22 mouse cellular contexts compared by ENCODE assay signal in the genomic region with DNA sequence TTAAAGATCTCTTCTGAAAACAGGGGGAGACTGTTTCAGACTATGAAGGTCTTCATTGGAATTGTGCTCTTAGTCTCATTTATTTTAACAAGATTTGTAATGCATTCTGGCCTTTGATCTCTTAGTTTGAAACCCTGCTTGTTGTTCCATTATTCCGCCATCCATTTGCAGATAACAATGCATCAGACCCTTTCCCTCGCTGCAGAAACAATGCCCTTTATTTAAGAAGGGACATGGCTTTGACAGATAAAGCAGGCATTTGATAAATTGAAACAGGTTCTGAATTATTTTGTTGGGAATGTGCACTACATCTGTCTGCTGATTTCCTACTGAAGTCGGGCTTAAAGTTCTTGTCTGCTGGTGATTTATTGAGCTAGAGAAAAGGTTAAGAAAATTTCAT.
A peak's percentile ranks its signal among the peaks of the same experiment; 100 is the strongest.
DNase-seq lines count a peak whose midpoint lies in the region; ATAC-seq lines count a peak whose summit lies in the region.
"Had no signal": no experiment of that assay in that cellular context is flagged by ENCODE, and none has a peak within 500 bp of the region (broad histone marks: within the 10 kb centered on the region; RNA-seq: fewer than 3 reads in every experiment).

No protein-coding gene starts in this region.

- no peak overlapping the region for H3K4me2 ChIP-seq in midbrain, embryonic 11.5 days
- H3K4me2 ChIP-seq: embryonic facial prominence, embryonic 12.5 days; forebrain, embryonic 12.5 days; hindbrain, embryonic 13.5 days had no signal

- no peak overlapping the region for H3K9ac ChIP-seq in midbrain, embryonic 11.5 days (ENCODE audit: low read length)
- H3K9ac ChIP-seq: embryonic facial prominence, embryonic 12.5 days; forebrain, embryonic 12.5 days; hindbrain, embryonic 13.5 days had no signal

- peak; percentile 61 for ATAC-seq in midbrain, embryonic 11.5 days (ENCODE audit: low FRiP score)
- ATAC-seq: activated CD4-positive, CD25-positive, alpha-beta regulatory T cell, adult 4 months; forebrain, embryonic 16.5 days; Patski had no signal

- no peak for DNase-seq in midbrain, embryonic 11.5 days (ENCODE audit: low spot score, missing footprints)
- DNase-seq in midbrain, embryonic 10.5 days (ENCODE audit: low spot score), result no peak
- peak; percentile 35 for DNase-seq in retina, postnatal 1 day
- no peak for DNase-seq in retina, embryonic 14.5 days (ENCODE audit: low spot score)
- DNase-seq in embryo, embryonic 9.5 days (ENCODE audit: extremely low spot score), result peak; percentile 4
- no peak for DNase-seq in adrenal gland, postnatal 4 days (ENCODE audit: low spot score in 2 of 2)
- DNase-seq: adrenal gland, postnatal 25 days; cerebellum, adult 11 months; cerebellum, adult 8-10 months; cerebellum, postnatal 14 days; gastrocnemius, postnatal 10 days; heart, adult 18-20 months; heart, postnatal 10 days; heart, postnatal 4 days had no signal

- peak overlapping the region; percentile 11; the same call in 1 of the 2 replicates for H3K27ac ChIP-seq in midbrain, embryonic 11.5 days (ENCODE audit: low read depth, low read length)
- H3K27ac ChIP-seq in midbrain, embryonic 10.5 days (replicated peaks), result no peak overlapping the region
- H3K27ac ChIP-seq: embryonic facial prominence, embryonic 12.5 days; forebrain, embryonic 12.5 days; heart, embryonic 10.5 days; hindbrain, embryonic 13.5 days had no signal

- peaks cover 8% of the 10 kb centered on the region; the same call in 1 of the 2 replicates for H3K4me1 ChIP-seq in midbrain, embryonic 11.5 days (ENCODE audit: control insufficient read depth, insufficient read depth, low read length)
- H3K4me1 ChIP-seq in midbrain, embryonic 10.5 days, result peaks cover 19% of the 10 kb centered on the region
- H3K4me1 ChIP-seq: embryonic facial prominence, embryonic 12.5 days; forebrain, embryonic 12.5 days; heart, embryonic 10.5 days; hindbrain, embryonic 13.5 days had no signal

- H3K9me3 ChIP-seq in midbrain, embryonic 11.5 days (ENCODE audit: control insufficient read depth, low read length), result no peaks in the 10 kb centered on the region
- H3K9me3 ChIP-seq in midbrain, embryonic 10.5 days (replicated peaks), result no peaks in the 10 kb centered on the region
- H3K9me3 ChIP-seq: embryonic facial prominence, embryonic 12.5 days; forebrain, embryonic 12.5 days; heart, embryonic 10.5 days; hindbrain, embryonic 13.5 days had no signal

- H3K36me3 ChIP-seq in midbrain, embryonic 11.5 days (ENCODE audit: control insufficient read depth, insufficient read depth, low read length), result no peaks in the 10 kb centered on the region
- no peaks in the 10 kb centered on the region for H3K36me3 ChIP-seq in midbrain, embryonic 10.5 days
- H3K36me3 ChIP-seq: embryonic facial prominence, embryonic 12.5 days; forebrain, embryonic 12.5 days; heart, embryonic 10.5 days; hindbrain, embryonic 13.5 days had no signal

- no peak overlapping the region for H3K4me3 ChIP-seq in midbrain, embryonic 11.5 days (ENCODE audit: low read depth, low read length)
- no peak overlapping the region for H3K4me3 ChIP-seq in midbrain, embryonic 10.5 days
- H3K4me3 ChIP-seq: embryonic facial prominence, embryonic 12.5 days; forebrain, embryonic 12.5 days; heart, embryonic 10.5 days; hindbrain, embryonic 13.5 days had no signal

- 7% methylated on average over 3 of the region's 3 CpGs for WGBS in midbrain, embryonic 11.5 days
- 23% methylated on average over 3 of the region's 3 CpGs for WGBS in midbrain, embryonic 10.5 days

- no peaks in the 10 kb centered on the region for H3K27me3 ChIP-seq in midbrain, embryonic 11.5 days (ENCODE audit: control insufficient read depth, insufficient read depth, low read length)
- H3K27me3 ChIP-seq in midbrain, embryonic 10.5 days (ENCODE audit: low read depth, poor library complexity, severe bottlenecking), result no peaks in the 10 kb centered on the region
- H3K27me3 ChIP-seq: CH12.LX; embryonic facial prominence, embryonic 12.5 days; forebrain, embryonic 12.5 days; hindbrain, embryonic 13.5 days; Patski had no signal

Comparison
In these comparisons a context has a peak if more than half of its experiments do, and no peak if none do; other contexts are left out.
1. DNase-seq: peak in retina, postnatal 1 day (single experiment) and embryo, embryonic 9.5 days (single experiment); none in midbrain, embryonic 11.5 days (single experiment), midbrain, embryonic 10.5 days (single experiment), retina, embryonic 14.5 days (single experiment) and adrenal gland, postnatal 4 days (0 of 2).